Mouse (Mus musculus) testis, adult 2 months (tissue): ENCODE results near the gene Setd1a.

Source experiments
- CTCF ChIP-seq: fragments of 200-500 bp; IDR thresholded peaks from 2 replicates; pipeline ENCODE4 v1.5.1; 2012; ENCODE audit warnings: low read depth, mild to moderate bottlenecking, inconsistent platforms, low read length, moderate library complexity; ENCODE audit not compliant: control insufficient read depth, insufficient read depth, insufficient replicate concordance
- POLR2A ChIP-seq: fragments of 200-500 bp; IDR thresholded peaks from 2 replicates; pipeline ENCODE4 v1.6.1; 2012; ENCODE audit warnings: low read depth, mild to moderate bottlenecking, inconsistent platforms, low read length, moderate library complexity; ENCODE audit not compliant: control insufficient read depth

GRCm38 (mm10) chr7:127752069-127752468 is 24.4 kb upstream of the Setd1a start:
- TF ChIP-seq POLR2A (no peak), CTCF (no peak)
